In the genomic region with DNA sequence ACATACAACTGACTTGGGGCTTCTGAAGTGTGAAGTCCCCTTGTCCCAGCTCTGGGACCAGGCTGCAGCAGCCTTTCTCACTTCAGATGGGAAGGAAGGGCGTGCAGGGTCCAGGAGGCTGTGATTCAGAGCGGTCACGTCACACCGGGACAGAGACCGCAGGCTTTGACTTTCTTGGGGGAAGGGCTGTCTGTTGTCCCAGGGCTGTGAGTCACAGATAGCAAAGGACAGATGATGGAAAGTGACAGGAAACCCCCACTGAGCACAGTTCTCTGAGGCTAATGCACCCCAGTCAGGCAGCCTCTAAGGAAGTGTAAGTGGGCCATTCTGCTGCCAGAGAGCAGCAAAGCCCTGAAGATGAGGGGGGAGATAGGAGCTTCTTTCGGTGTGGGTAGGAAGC, we compare ENCODE assay signal across 8 mouse cellular contexts. TPM values are rescaled to one million over a fixed set of nuclear protein-coding genes. Genes with fewer than 3 reads are reported as not detected.
DNase-seq lines count a peak whose midpoint lies in the region; ATAC-seq and TF ChIP-seq lines count a peak whose summit lies in the region.

No protein-coding gene starts in this region.

- peak overlapping the region; percentile 43 for H3K4me3 ChIP-seq in gastrocnemius, adult 2 months
- H3K4me3 ChIP-seq in intestine, embryonic 16.5 days (ENCODE audit: low read length) = no peak overlapping the region

- ATAC-seq in intestine, embryonic 16.5 days = no peak

- intact Hi-C loops in gastrocnemius, adult 2 months (cut with DNase I) = no loop called here
- intact Hi-C loops in gastrocnemius, postnatal 36 days (cut with DNase I) = no loop called here

- WGBS in intestine, embryonic 16.5 days = 27% methylated on average over 6 of the region's 6 CpGs

- DNase-seq in gastrocnemius, adult 2 months = no peak
- DNase-seq in gastrocnemius, postnatal 36 days = no peak
- DNase-seq in adrenal gland, adult 18-20 months (ENCODE audit: low spot score in 2 of 2) = peak; percentile 39 to 53
- DNase-seq in heart, adult 8-10 months (ENCODE audit: low spot score) = peak; percentile 31
- peak; percentile 33 to 34 for DNase-seq in lung, postnatal 4 days
- peak; percentile 11 for DNase-seq in right cerebral cortex, postnatal 25 days
- DNase-seq in ovary, adult 18-20 months (ENCODE audit: low spot score) = no peak

- no peak overlapping the region; the same call in 1 of the 2 replicates for H3K9ac ChIP-seq in intestine, embryonic 16.5 days (ENCODE audit: low read depth, low read length)

- no peaks in the 10 kb centered on the region for H3K9me3 ChIP-seq in intestine, embryonic 16.5 days (ENCODE audit: control insufficient read depth, low read length)

- 0 out of 2 replicates have a peak, but pooled peaks cover 3% of the 10 kb centered on the region for H3K4me1 ChIP-seq in intestine, embryonic 16.5 days (ENCODE audit: control insufficient read depth, insufficient read depth, low read length)

- H3K4me2 ChIP-seq in intestine, embryonic 16.5 days (ENCODE audit: low read depth, low read length) = peak overlapping the region; percentile 38

- no peaks in the 10 kb centered on the region for H3K36me3 ChIP-seq in intestine, embryonic 16.5 days (ENCODE audit: control insufficient read depth, insufficient read depth, low read length)

- H3K27me3 ChIP-seq in intestine, embryonic 16.5 days (replicated peaks; ENCODE audit: control insufficient read depth, insufficient read depth, low read length) = no peaks in the 10 kb centered on the region

- H3K27ac ChIP-seq in gastrocnemius, adult 2 months = no peak overlapping the region
- H3K27ac ChIP-seq in intestine, embryonic 16.5 days (ENCODE audit: low read length) = no peak overlapping the region

- no peak for TF ChIP-seq CTCF in gastrocnemius, adult 2 months (IDR thresholded peaks at IDR 0.05)

RNA-seq across cellular contexts. Expression of a gene that starts 23.9 kb away (rescaled TPM):
- 1 to 10 TPM; 3.5 to 5.0 TPM for total RNA-seq in gastrocnemius, adult 2 months (2021)
- total RNA-seq in gastrocnemius, postnatal 36 days (2021) = 1 to 10 TPM; 3.9 to 4.0 TPM
- total RNA-seq in adrenal gland, adult 18-20 months (2021) = 10 to 100 TPM; 26.8 to 31.5 TPM
- total RNA-seq in heart, adult 8-10 months (2022) = 1 to 10 TPM; 9.2 to 10.0 (median 9.4) TPM
- 14.5 and 14.6 TPM in 2 replicates for polyA plus RNA-seq in intestine, embryonic 16.5 days (2015; fragmentation: Nextera tagmentation; extraction: Ambion mirVana)

Comparison
In these comparisons a context has a peak if more than half of its experiments do, and no peak if none do; other contexts are left out.
1. DNase-seq: peak in adrenal gland, adult 18-20 months (2 of 2), heart, adult 8-10 months (single experiment), lung, postnatal 4 days (2 of 2) and right cerebral cortex, postnatal 25 days (single experiment); none in gastrocnemius, adult 2 months (single experiment), gastrocnemius, postnatal 36 days (0 of 2) and ovary, adult 18-20 months (single experiment).